ENCODE assay signal across 8 mouse cellular contexts in the genomic region with DNA sequence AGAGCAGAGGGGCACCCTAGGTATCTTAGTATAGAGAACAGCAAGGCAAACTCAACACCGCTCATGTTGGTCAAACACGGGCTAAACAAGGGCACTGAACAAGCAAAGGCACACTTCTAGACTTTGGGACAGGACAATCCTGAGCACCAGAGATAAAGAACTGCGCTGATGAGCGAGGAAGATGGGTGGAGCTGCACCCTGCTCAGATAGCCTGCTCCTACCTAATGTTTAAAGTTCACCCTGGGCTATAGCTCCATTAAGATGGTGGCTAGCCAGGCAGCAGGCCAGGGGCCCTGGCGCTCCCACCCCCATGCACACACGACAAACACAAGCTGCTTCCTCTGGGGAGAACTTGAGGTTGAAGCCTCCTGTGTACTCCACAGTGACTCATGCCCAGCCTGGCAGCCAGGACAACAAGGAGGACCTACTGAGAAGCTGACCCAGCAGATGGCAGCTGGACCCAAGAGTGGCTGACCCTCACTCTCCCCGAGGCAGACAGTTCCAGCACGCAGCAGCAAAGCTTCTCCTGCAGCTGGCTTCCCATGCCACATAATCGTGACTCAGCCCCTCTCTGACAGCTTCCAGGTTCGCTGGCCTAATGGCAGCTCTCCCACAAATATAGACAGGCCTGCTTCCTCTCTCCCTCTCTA. TPM values are rescaled to one million over a fixed set of nuclear protein-coding genes. Genes with fewer than 3 reads are reported as not detected.
DNase-seq lines count a peak whose midpoint lies in the region; ATAC-seq lines count a peak whose summit lies in the region.

No protein-coding gene starts in this region.

- H3K4me1 ChIP-seq in midbrain, embryonic 14.5 days (ENCODE audit: control insufficient read depth, insufficient read depth, low read length): peaks cover 24% of the 10 kb centered on the region

- no peak; the same call in 1 of the 2 replicates for ATAC-seq in cerebellum, adult (ENCODE audit: insufficient number of reproducible peaks, low FRiP score, low TSS enrichment)
- ATAC-seq in midbrain, embryonic 14.5 days (ENCODE audit: low FRiP score, low TSS enrichment): no peak

- no peaks in the 10 kb centered on the region for H3K27me3 ChIP-seq in midbrain, embryonic 14.5 days (ENCODE audit: control insufficient read depth, insufficient read depth, low read length)

- no peak overlapping the region for H3K4me3 ChIP-seq in midbrain, embryonic 14.5 days (replicated peaks; ENCODE audit: low read depth, low read length)

- peak; percentile 60 to 66 for DNase-seq in cerebellum, postnatal 10 days
- DNase-seq in right cerebral cortex, adult 18-20 months: peak; percentile 44
- DNase-seq in right cerebral cortex, postnatal 36 days (ENCODE audit: low spot score in 2 of 2): no peak
- peak; percentile 74 for DNase-seq in gastrocnemius, postnatal 25 days
- peak; percentile 36 for DNase-seq in layer of hippocampus, postnatal 14 days (ENCODE audit: low spot score in 2 of 2)
- DNase-seq in midbrain, embryonic 14.5 days: no peak
- DNase-seq in thymus, postnatal 0 days (ENCODE audit: low spot score): no peak

- no peaks in the 10 kb centered on the region for H3K36me3 ChIP-seq in midbrain, embryonic 14.5 days (ENCODE audit: control insufficient read depth, insufficient read depth, low read length)

- H3K27ac ChIP-seq in midbrain, embryonic 14.5 days (replicated peaks; ENCODE audit: low read depth, low read length): 0 out of 2 replicates have a peak overlapping the region, but pooled peaks have one; percentile 22

- H3K9me3 ChIP-seq in midbrain, embryonic 14.5 days (ENCODE audit: control insufficient read depth, low read length): no peaks in the 10 kb centered on the region

- H3K9ac ChIP-seq in midbrain, embryonic 14.5 days (replicated peaks; ENCODE audit: low read length): no peak overlapping the region

- 79% methylated on average over 10 of the region's 10 CpGs for WGBS in midbrain, embryonic 14.5 days

- H3K4me2 ChIP-seq in midbrain, embryonic 14.5 days (ENCODE audit: low read length): no peak overlapping the region

RNA-seq across cellular contexts. Expression of a gene that starts 21.1 kb away (rescaled TPM):
- total RNA-seq in gastrocnemius, postnatal 25 days (2021): 1 to 10 TPM; 2.8 to 4.1 TPM
- 1 to 10 TPM; 2.4 to 3.0 TPM for total RNA-seq in layer of hippocampus, postnatal 14 days (2021)
- 3.0 and 3.4 TPM in 2 replicates for polyA plus RNA-seq in midbrain, embryonic 14.5 days (2014; fragmentation: Nextera tagmentation; extraction: Ambion mirVana)
- polyA plus RNA-seq in thymus, postnatal 0 days (2015; fragmentation: Nextera tagmentation; extraction: Ambion mirVana): 7.1 and 7.6 TPM in 2 replicates

RNA-seq across cellular contexts. Expression of a gene that starts 28.0 kb away (rescaled TPM):
- not detected for total RNA-seq in gastrocnemius, postnatal 25 days (2021)
- total RNA-seq in layer of hippocampus, postnatal 14 days (2021): 1 to 10 TPM in 1 of 2 experiments, under 1 TPM in 1; 0.69 to 1.4 TPM
- 0.25 and 0.27 TPM in 2 replicates for polyA plus RNA-seq in midbrain, embryonic 14.5 days (2014; fragmentation: Nextera tagmentation; extraction: Ambion mirVana)
- not detected in 2 replicates for polyA plus RNA-seq in thymus, postnatal 0 days (2015; fragmentation: Nextera tagmentation; extraction: Ambion mirVana)

RNA-seq across cellular contexts. Expression of a gene that starts 37.8 kb away (rescaled TPM):
- not detected for total RNA-seq in gastrocnemius, postnatal 25 days (2021)
- total RNA-seq in layer of hippocampus, postnatal 14 days (2021): 1 to 10 TPM; 1.4 TPM
- 0.88 and 2.1 TPM in 2 replicates for polyA plus RNA-seq in midbrain, embryonic 14.5 days (2014; fragmentation: Nextera tagmentation; extraction: Ambion mirVana)
- 0.56 and 0.93 TPM in 2 replicates for polyA plus RNA-seq in thymus, postnatal 0 days (2015; fragmentation: Nextera tagmentation; extraction: Ambion mirVana)

Comparison
In these comparisons a context has a peak if more than half of its experiments do, and no peak if none do; other contexts are left out.
1. DNase-seq: peak in cerebellum, postnatal 10 days (2 of 2), right cerebral cortex, adult 18-20 months (single experiment), gastrocnemius, postnatal 25 days (single experiment) and layer of hippocampus, postnatal 14 days (2 of 2); none in right cerebral cortex, postnatal 36 days (0 of 2), midbrain, embryonic 14.5 days (single experiment) and thymus, postnatal 0 days (single experiment).